Mouse (Mus musculus): ENCODE results near the gene Drd4.
"Not testable (repeated sequence)": the region's sequence is repeated elsewhere in the genome, so short reads cannot be mapped to it uniquely, and the experiment has no call there.

The Drd4 gene

DNA sequence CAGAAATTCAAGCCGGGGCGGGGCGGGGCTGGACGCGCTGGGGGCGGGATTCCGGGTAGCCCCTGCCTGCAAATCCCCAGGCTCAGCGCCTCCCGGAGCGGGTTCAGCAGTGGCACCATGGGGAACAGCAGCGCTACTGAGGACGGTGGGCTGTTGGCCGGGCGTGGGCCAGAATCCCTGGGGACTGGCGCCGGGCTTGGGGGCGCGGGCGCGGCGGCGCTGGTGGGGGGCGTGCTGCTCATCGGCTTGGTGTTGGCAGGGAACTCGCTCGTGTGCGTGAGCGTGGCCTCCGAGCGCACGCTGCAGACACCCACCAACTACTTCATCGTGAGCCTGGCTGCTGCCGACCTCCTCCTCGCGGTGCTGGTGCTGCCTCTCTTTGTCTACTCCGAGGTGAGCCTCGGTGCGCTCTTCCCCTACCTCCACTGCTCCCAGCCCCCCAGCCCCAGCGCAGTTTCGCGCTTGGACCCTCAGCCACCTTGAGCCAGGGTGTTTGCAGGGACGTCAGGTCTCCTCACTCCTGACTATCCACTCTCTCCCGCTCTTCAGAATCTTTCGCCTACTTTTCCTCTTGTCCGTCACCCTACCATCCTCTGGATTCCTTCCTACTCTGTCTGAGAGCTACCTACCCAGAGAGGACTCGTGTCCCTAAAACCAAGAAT, at the start of gene Drd4:
Gene Drd4, plus strand, starts transcription at position 86 of the 662 bp plus-strand sequence.
- in situ Hi-C loops (cut with MboI; ENCODE audit: low sequenced_read_pairs): no loop called here

DNA sequence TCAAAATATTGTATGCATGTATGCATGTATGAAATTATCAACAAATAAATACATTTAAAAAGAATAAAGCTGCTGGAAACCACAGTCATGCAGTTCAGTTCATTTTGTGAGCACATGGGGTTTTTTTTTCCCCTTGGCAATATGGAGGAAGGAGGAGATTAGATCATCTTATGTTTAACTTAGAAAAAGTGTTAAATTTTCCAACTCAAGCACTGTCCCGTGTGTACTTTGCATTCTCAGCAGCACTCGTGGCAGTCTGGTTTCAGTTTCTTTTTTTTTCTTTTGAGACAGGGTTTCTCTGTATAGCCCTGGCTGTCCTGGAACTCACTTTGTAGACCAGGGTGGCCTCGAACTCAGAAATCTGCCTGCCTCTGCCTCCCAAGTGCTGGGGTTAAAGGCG, 41.3 kb upstream of the Drd4 start:
- in situ Hi-C loops (cut with MboI; ENCODE audit: low sequenced_read_pairs): not testable (repeated sequence)

DNA sequence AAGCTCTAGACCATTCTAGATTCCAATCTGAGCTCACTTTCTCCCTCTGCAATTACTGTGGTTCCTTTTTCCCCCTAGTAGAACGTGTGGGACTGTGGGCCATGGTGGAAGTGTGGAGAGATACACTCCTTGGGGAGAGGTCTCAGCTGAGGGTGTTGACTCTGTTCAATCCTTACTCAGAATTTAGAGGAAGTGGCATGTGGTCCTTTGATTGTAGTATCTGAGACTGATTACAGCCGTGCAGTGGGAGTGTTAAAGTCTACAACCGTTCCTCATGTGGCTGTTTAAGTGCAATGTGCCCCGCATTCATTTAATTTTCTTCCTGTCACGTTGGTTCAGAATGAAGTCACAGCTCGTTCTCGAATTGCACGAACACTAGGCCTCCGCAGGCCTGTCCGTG, 35.6 kb upstream of the Drd4 start:
- in situ Hi-C loops (cut with MboI; ENCODE audit: low sequenced_read_pairs): no loop called here

DNA sequence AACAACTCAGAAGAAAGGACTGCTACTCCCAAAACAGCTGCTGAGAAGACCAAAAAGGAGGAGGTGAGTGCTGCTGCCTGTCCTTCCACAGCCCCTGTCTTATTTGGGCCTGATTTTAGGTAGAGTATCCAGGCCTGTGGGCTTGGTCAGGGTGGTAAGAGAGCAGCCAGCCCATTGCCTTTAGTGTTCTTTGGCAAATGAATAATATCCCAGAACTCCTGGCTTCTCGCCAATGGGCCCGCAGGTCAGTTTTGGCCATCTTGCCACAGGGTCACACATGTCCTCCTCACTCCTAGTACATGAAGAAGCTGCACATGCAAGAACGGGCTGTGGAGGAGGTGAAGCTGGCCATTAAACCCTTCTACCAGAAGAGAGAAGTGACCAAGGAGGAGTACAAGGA, 30.3 kb upstream of the Drd4 start:
- in situ Hi-C loops (cut with MboI; ENCODE audit: low sequenced_read_pairs): no loop called here

DNA sequence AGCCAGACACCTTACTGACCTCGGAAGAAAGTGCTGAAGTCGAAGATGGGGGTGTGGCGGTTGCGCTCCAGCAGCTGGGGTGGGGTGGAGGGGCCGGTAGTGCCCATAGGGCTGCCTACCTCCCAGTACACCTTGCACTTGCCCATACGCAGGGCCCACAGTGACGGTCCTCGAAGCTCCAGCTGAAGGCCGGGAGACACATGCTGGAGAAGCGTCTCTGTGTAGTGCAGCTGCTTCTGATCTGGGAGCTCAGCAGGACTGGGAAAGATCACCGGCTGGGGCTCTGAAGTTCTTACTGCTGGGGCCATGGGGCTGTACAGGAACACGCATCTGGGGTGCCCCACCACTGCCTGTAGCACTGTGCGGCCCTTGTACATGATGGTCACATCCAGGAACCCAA, 28.2 kb upstream of the Drd4 start:
- in situ Hi-C loops (cut with MboI; ENCODE audit: low sequenced_read_pairs): no loop called here

DNA sequence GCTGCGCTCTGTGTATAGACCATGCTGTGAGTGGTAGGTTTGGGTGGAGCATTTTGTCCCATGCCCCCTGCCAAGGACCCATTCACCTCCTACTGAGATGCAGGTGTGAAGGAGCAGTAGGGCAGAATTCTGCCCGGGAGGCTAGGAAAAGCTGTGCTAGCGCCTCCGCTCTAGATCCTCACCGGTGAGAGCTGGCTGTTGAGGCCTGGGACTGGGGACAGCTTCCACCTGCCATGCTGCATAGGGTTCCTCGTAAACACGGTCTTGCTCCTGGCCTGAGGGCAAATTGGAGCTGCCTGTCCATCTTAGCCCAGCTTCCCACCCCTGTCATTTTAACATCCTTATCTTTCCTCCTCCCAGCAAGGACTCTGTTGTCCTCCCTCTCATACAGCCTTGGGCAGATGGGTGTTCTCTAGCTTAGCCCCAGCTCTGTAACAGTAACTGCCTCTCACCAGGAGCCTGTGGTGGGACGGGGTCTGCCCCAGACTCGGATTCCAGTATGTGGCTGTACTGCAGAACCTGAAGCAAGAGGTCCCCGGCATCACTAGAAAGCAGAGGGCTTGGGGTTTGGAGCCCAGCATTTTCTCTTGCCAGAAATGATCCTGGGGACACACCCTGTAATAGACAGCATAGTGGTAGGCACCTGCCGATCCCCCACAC, 27.6 kb upstream of the Drd4 start:
- in situ Hi-C loops (cut with MboI; ENCODE audit: low sequenced_read_pairs): no loop called here

DNA sequence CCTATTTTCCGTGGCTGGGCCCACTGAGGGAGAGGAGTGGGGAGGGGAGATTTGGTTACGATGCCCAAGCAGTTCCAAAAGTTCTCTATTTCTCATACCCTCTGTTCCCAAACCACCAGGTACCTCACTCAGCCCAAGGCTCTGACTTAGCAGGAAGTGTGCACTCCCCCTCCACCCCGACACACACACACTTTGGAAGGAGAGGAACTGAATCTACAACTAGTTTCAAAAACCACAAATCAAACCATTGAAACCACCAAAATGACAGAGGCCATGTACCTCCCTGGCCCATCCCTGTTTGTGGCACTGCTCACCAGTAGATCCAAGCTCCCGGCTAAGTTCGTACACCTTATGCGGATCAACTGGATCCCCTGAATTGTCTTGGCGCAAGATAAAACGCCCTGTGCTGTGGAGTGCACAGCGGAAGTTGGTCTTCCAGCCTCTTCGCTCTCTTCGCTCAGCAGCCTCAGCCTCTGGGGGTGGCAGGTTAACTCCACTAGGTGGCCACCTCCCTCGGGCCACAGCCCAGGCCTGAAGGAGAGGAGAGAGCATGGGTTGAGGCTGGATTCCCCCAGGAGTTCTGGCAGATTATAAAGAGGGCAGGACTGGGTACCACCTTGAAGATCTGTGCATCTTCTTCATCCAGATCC, 26.9 kb upstream of the Drd4 start:
- in situ Hi-C loops (cut with MboI; ENCODE audit: low sequenced_read_pairs): no loop called here

DNA sequence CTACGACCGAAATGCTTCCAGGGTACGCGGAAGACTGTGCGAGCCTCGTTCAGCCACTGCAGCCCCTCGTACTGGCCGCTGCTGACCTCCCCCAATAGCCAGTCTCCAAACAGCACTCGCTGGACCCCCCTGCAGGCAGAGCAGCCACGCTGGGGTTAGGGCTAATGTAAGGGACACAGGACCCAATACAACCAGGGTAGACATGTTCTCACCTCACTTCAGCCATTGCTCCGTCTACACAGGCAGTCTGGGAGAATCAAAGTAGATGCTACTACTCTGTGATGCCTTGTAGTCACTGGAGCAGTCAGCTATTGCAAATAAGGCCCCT, 26.4 kb upstream of the Drd4 start:
- in situ Hi-C loops (cut with MboI; ENCODE audit: low sequenced_read_pairs): no loop called here

DNA sequence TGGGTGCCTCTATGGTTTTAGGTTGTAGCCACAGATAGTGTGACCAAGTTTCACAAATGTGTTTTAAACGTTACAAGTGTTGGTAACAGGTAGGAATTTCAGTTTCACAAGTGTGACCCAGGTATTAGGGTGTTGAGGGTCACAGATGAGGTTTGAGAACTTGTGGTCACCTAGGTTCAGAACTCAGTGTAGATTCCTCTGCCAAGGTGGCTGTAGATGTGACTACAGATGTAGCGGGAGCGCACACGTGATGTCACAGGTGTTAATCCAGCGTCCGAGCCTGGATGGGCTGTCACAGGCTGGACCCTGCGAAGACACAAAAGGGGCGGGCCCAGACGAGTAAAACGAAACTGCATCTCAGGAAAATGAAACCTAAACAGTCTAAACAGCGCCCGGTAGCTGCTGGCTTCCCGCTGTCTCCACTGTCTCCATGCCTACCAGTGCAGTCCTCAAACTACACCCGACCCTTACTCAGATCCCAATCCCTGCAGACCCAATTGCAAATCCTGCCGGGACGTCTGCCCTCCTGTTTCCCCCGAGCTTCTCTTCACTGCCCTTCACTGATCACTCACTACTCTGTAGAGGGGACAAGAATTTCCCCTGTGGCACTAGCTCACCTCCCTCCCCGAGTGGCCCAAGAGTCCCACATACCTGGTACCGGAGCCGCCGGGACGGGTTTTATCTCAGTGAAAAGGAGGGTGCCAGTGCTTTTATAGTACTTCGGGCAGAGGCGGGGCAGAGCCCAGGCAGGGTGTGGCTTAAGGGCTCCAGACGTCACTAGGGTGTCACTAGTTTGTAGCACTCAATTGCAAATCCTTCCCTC, 25.9 kb upstream of the Drd4 start, which contains the start of gene Irf7:
Gene Irf7, minus strand, starts transcription at position 743 of the 823 bp plus-strand sequence.
- in situ Hi-C loops (cut with MboI; ENCODE audit: low sequenced_read_pairs): no loop called here

DNA sequence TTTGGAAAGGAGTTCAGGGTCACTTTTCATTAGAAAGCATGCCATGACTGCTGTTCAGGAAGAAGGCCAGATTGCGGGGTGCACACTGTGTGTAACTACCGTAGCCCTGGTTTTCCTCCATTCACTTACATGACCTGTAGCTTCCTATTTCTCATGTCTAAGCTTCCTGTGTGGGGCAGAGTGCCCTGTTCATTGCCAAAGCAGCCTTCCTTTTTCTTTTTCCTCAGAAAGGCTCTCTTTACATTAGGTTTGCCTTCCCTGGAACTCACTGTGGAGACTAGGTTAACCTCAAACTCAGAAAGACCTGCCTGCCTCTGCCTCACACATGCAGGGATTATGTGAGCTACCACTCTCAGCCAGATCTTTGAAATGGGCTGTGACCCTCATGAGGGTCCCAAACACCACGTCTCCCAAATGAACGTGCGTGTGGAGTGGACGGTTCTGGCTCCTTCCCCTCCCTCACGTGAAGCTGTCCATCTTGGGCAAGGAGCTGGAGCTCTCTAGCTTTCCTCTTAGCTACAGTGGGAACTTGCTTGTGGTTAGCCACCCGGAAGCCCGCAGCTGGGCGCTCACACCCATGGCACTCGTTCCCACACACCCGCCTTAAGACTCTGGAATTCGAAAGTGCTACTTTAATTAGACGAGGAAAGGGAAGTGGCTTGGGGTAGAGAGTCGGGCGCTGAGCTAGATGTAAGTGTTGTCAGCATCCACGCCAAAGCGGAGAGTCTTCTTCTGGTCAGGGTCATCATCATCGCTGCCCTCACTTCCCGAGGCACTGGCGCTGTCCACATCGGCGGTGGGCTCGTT, 23.1 kb upstream of the Drd4 start:
- in situ Hi-C loops (cut with MboI; ENCODE audit: low sequenced_read_pairs): no loop called here

DNA sequence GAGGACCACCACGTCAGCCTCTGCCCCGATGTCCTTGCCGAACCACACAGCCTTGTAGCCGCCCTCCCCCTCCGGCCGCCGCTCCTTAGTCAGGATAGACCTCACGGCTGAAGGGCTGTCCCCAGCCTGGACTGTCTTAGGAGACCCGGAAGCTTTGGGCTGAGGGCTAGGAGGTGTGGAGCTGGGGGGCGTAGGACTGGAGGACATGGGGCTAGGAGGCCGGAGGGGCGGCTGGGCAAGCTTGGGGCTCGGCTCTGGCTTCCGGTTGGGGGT, 22.6 kb upstream of the Drd4 start:
- in situ Hi-C loops (cut with MboI; ENCODE audit: low sequenced_read_pairs): no loop called here

DNA sequence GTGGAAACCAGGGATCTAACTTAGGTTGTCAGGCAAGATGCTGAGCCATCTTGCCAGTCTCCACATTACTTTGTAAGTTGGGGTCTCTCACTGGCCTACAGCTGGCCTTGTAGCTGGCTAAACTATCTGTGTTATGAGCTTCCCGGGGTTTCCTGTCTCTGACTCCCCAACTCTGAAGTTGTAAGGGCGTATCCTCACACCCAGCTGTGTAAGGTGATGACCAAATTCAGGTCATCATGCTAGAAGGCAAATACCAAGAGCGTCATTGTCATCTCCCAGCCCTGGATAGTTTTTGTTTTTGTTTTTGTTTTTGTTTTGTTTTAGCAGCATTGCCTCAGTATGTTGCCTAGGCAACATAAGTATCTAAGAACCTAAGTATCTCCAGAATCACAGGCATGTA, 21.2 kb upstream of the Drd4 start:
- in situ Hi-C loops (cut with MboI; ENCODE audit: low sequenced_read_pairs): no loop called here

DNA sequence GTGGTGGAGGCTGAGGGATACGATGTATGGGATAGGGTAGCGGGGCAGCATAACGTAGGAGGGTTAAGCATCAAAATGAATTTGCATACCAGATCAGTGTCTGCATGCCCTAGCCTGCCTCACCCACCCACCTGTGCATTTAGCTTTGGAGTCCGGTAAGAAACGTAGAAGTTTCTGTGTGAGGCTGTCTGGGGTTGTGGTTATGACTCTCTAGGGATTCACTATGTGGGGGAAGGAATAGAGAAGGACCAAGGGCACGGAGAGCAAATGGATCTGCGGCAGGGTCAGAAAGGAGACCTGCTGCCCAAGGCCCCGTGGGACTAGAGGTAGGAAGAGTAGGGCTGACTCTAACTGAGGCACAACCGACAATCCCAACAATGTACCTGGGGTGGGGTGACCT, 16.4 kb upstream of the Drd4 start:
- in situ Hi-C loops (cut with MboI; ENCODE audit: low sequenced_read_pairs): no loop called here

DNA sequence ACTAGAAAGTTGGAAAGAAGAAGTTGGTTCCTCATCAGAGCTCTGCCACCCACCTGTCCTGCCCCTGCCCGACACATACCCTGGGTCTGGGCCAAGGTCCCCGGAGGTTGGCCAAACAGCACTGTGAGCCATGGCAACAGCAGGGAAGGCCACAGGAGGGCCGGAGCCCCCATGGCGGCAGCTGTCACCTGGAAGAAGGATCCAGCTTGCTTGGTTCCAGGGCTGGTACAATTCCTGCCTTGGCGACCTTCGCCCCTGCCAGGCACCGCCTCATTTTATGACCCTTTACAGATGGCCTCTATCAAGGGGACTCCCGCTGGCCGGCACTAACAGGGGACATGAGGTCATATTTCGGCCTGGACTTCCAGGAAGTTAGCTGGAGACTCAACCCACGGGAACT, 15.3 kb upstream of the Drd4 start, which contains the start of gene Cdhr5:
Gene Cdhr5, minus strand, starts transcription at position 241 of the 400 bp plus-strand sequence.
- in situ Hi-C loops (cut with MboI; ENCODE audit: low sequenced_read_pairs): no loop called here

DNA sequence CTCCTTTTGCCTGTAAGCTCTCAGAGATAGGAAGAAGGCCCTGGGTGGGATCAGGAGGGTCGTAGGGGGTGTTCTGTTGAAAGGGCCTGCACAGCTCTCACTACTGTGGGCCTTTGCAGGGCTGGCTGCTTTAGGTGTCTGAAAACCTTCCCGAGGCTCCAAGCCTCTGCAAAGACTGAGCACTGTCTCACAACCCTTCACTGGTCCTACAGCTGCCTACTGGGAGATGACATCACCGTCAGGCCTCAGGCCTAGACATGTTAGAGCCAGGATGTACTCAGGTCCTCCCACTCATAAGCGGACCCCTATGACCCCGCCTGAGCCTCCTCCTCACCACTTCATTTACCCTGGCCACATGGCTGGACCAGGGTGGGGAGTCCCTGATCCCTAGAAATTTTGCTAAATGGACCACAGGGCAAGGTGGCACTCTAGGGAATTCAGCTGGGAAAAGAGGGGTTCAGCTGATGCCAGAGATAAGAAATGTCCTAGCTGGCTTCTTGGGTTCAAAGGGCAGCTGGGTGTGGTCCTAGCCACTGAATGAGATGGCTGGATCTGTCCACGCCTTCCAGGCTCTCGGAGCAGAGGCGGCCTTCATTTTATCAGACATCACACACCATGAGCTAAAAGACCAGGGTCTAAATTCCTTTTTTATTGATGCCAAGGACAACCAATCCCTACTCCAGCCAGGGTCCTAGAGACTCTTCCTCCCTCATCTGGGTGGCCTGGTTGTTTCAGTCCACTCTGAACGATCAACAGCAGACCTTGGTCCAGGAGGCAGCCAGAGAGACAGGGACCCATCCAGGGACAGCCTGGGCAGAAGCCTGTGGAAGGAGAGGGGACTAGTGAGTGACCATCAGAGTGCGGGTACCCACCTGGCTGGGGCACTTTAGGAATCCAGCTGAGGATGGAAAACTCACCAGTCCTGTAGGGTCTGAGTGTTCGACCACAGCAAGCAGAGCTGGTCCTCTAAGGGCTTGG, 13.8 kb upstream of the Drd4 start:
- in situ Hi-C loops (cut with MboI; ENCODE audit: low sequenced_read_pairs): no loop called here

DNA sequence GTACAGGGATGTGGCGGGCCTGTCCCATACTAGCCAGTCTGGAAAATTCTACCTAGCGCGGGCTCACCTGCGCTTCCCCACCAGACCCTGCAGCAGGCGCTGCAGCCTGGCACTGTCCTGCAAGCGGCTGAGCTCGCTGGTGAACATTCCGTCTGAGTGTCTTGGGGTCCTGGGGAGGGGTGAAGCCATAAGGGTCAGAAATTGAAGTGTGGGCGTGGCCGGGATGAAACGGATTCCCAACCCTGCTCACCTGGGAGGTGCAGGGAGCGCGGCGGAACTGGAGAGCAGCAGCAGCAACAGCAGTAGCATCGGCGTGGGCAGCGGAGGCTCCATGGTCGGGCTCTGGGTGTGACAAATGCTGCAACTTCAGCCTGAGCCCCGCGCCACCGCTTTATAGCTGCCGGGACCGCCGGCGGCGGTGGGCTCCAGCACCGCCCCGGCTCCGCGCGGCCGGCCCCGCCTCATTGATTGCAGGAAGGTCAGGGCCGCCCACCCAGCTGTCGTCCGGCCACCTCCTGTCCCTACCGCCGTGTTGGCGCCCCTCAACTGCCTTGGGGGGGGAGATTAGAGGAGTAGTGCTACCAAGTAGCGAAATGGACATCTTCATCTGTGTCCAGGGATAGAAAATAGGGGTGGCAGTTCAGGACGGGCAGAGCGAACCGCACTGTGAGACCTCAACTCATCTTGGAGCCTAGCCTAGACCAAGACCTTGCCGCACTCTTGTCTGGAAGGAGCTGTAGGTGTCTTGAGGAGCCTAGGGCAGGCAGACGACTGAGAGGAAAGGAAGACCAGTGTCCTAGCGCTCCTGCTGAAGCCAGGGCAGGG, 12.8 kb upstream of the Drd4 start, which contains the start of gene Sct:
Gene Sct, minus strand, starts transcription at position 368 of the 825 bp plus-strand sequence.
- in situ Hi-C loops (cut with MboI; ENCODE audit: low sequenced_read_pairs): no loop called here

DNA sequence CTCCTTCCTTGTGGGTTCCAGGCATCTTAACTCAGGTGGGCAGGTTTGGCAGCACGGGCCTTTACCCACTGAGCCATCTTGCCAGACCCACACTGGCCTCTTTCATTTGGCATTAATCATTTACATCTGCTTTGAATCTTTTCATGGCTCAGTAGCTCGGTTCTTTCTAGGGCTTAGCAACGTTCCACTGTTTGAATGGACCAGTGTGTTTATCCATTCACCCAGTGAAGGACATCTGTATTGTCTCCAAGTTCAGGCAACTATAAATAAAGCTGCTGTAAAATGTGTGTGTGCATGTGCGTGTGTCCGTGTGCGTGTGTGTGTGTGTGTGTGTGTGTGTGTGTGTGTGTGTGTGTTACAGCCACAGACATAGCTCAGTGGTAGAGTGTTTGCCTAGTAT, 10.4 kb upstream of the Drd4 start:
- in situ Hi-C loops (cut with MboI; ENCODE audit: low sequenced_read_pairs): no loop called here

DNA sequence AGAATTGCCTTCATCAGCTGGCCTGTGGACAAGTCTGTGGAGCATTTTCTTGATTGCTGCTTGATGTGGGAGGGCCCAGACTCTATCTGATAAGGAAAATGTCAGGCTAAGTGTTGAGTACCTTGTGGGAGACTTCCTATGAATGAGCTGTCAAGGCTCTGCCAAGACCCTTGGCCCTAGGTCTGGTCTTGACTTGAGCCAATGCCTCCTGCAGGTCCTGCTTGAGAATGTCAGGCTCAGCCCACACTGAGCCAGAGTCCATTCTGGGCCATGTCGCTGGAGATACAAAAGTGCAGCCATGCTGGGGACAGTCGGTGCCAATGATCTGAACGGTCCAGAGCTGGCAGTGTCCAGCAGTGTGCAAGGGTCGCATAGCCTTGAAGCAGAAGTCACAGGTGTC, 9.1 kb upstream of the Drd4 start:
- in situ Hi-C loops (cut with MboI; ENCODE audit: low sequenced_read_pairs): no loop called here

DNA sequence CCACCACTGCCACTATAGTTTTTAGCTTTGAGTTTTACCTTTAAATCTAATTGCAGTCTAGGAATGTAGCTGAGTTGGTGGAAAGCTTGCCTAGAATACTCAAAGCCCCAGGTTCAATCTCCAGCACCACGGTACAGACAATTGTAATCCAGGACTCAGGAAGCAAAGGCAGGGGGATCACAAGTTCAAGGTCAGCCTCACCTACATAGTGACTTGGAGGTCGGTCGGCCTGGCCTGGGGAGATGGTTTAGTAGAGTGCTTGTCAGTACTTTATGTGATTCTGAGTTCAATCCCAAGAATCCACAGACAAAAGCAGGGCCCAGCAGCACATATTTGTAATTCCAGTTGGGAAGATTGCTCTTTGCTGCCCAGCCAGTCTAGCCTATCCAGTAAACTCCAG, 3.8 kb upstream of the Drd4 start:
- in situ Hi-C loops (cut with MboI; ENCODE audit: low sequenced_read_pairs): no loop called here
